In the genomic region with DNA sequence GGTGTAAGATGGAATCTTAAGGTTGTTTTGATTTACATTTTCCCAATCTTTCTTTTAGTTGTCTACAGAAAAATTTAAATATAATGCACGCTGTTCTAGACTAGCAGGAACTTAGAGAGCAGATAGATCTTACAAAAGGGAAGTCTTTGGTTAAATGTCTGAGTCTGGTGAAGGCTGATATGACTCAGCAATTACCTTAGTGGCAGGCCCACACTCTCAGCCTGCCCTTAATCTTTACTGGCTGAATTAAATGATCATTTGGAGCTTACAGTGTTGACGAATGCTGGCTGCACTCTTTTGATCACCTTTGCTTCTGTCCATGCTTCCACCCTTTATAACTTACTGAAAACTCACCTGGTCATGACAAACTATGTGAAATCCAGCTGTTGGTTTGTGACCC, we compare ENCODE assay signal across 19 mouse cellular contexts. TPM values are rescaled to one million over a fixed set of nuclear protein-coding genes. Genes with fewer than 3 reads are reported as not detected.
A peak's percentile ranks its signal among the peaks of the same experiment; 100 is the strongest.
DNase-seq lines count a peak whose midpoint lies in the region; ATAC-seq lines count a peak whose summit lies in the region.
"Had no signal": no experiment of that assay in that cellular context is flagged by ENCODE, and none has a peak within 500 bp of the region (broad histone marks: within the 10 kb centered on the region; RNA-seq: fewer than 3 reads in every experiment).

No protein-coding gene starts in this region.

- ATAC-seq in granulocyte monocyte progenitor cell, adult 5-6 weeks (replicated peaks; ENCODE audit: poor library complexity, severe bottlenecking) = peak; percentile 77
- ATAC-seq in megakaryocyte, adult 5-6 weeks (ENCODE audit: poor library complexity, severe bottlenecking) = peak; percentile 59
- ATAC-seq: activated CD4-positive, CD25-positive, alpha-beta regulatory T cell, adult 4 months; hindbrain, embryonic 16.5 days; midbrain, embryonic 15.5 days had no signal

- peak; percentile 91 for DNase-seq in 416B (ENCODE audit: low read depth)
- DNase-seq in MEL-GATA-1-ER (ENCODE audit: extremely low read depth, low read depth) = peak; percentile 82
- DNase-seq in ovary, postnatal 10 days (ENCODE audit: low spot score) = no peak
- DNase-seq in yolk sac, embryonic 10.5 days (ENCODE audit: low spot score) = no peak
- no peak for DNase-seq in thymus, adult 18-20 months
- DNase-seq: adrenal gland, postnatal 10 days; B cell, adult 2 months; cerebellum, adult 18-20 months; cerebellum, postnatal 36 days; heart, adult 18-20 months; heart, postnatal 36 days; kidney, adult 18-20 months; kidney, postnatal 10 days; right cerebral cortex, postnatal 14 days had no signal

RNA-seq across cellular contexts. Expression of gene Rnf150, which starts 17.1 kb away (rescaled TPM):
- 0.69 and 1.8 TPM in 2 replicates for total RNA-seq in granulocyte monocyte progenitor cell, adult 5-6 weeks (2014; fragmentation: Nextera tagmentation)
- 0.26 and 0.78 TPM in 2 replicates for total RNA-seq in granulocyte monocyte progenitor cell, adult 5-6 weeks (2017)
- total RNA-seq in megakaryocyte, adult 5-6 weeks (2015) = 2.2 and 4.0 TPM in 2 replicates
- 1.8 and 2.1 TPM in 2 replicates for total RNA-seq in megakaryocyte, adult 5-6 weeks (2017)

Comparison
In these comparisons a context has a peak if more than half of its experiments do, and no peak if none do; other contexts are left out.
1. DNase-seq: peak in 416B (single experiment) and MEL-GATA-1-ER (single experiment); none in ovary, postnatal 10 days (single experiment), yolk sac, embryonic 10.5 days (single experiment) and thymus, adult 18-20 months (0 of 2).